Mouse (Mus musculus) forebrain, postnatal 0 days (tissue): Measurements from ENCODE around the gene Sec14l4. TPM values are rescaled to one million over a fixed set of nuclear protein-coding genes. Genes with fewer than 3 reads are reported as not detected.
A peak's percentile ranks its signal among the peaks of the same experiment; 100 is the strongest.

Experiments used
- ATAC-seq: fragments of 200-750 bp; cut with Nextera tagmentation; 2 replicates; pipeline ENCODE4 v1.8.0; 2017; ENCODE audit warnings: mild to moderate bottlenecking, moderate library complexity
- DNase-seq: peaks from one replicate; pipeline ENCODE4 v3.0.0-alpha.2; 2015
- H3K27ac ChIP-seq: fragments of 300-500 bp; sonication (generic); 2 replicates; pipeline ENCODE4 v1.5.1; 2014; ENCODE audit warnings: low read depth, mild to moderate bottlenecking, antibody characterized with exemption, low read length, moderate library complexity, mixed read lengths
- H3K27me3 ChIP-seq: fragments of 300-500 bp; sonication (generic); 2 replicates; pipeline ENCODE4 v1.6.1; 2014; ENCODE audit warnings: mild to moderate bottlenecking, low read length, mixed read lengths; ENCODE audit not compliant: insufficient read depth
- H3K36me3 ChIP-seq: fragments of 300-500 bp; sonication (generic); 2 replicates; pipeline ENCODE4 v1.6.1; 2014; ENCODE audit warnings: mild to moderate bottlenecking, moderate library complexity; ENCODE audit not compliant: insufficient read depth
- H3K4me1 ChIP-seq: fragments of 300-500 bp; sonication (generic); 2 replicates; pipeline ENCODE4 v1.6.1; 2014; ENCODE audit warnings: antibody characterized with exemption; ENCODE audit not compliant: insufficient read depth
- H3K4me2 ChIP-seq: fragments of 300-500 bp; sonication (generic); 2 replicates; pipeline ENCODE4 v1.6.1; 2014; ENCODE audit warnings: low read depth, mild to moderate bottlenecking, moderate library complexity
- H3K4me3 ChIP-seq: fragments of 300-500 bp; sonication (generic); 2 replicates; pipeline ENCODE4 v1.5.1; 2014; ENCODE audit warnings: low read depth, low read length, mixed read lengths
- H3K9ac ChIP-seq: fragments of 300-500 bp; sonication (generic); 2 replicates; pipeline ENCODE4 v1.6.1; 2014; ENCODE audit warnings: mild to moderate bottlenecking
- H3K9me3 ChIP-seq: fragments of 300-500 bp; sonication (generic); 2 replicates; pipeline ENCODE4 v1.6.1; 2016; ENCODE audit warnings: low read length
- CTCF ChIP-seq: sonication (generic); IDR thresholded peaks from 2 replicates; pipeline ENCODE4 v1.5.1; 2016; ENCODE audit warnings: antibody characterized with exemption, control low read depth, low read depth
- WGBS: fragments of 180-500 bp; shearing (Covaris S2); extraction: QIAGEN DNeasy Blood & Tissue Kit; methylation state at CpG from one replicate; pipeline ENCODE4 v1.1.7; 2014; 5-methylcytosine and 5-hydroxymethylcytosine counted together
- polyA plus RNA-seq: library from polyadenylated mRNA; unstranded; fragments of >200 nt; fragmentation: Nextera tagmentation; extraction: Ambion mirVana; gene quantifications from 2 replicates; pipeline ENCODE4 v1.2.1, GENCODE M21; 2015
- total RNA-seq: library from RNA; depleted of rRNA; stranded (reverse); fragments of >200 nt; gene quantifications from 2 replicates; pipeline ENCODE4 v1.2.3, GENCODE M21; 2014

The Sec14l4 gene
- total and polyA plus RNA-seq, 2 experiments from 2014 or later: not detected

GRCm38 (mm10) chr11:4078267-4078933 is 47.1 kb downstream of the Sec14l4 start:
- TF ChIP-seq CTCF: no peak
- DNase-seq: no peak

GRCm38 (mm10) chr11:4080219-4080618 is 49.0 kb downstream of the Sec14l4 start:
- Histone ChIP-seq H3K9ac (no peak overlapping the region), H3K36me3 (no peaks in the 10 kb centered on the region), H3K27ac (no peak overlapping the region), H3K4me2 (no peak overlapping the region), H3K4me1 (no peaks in the 10 kb centered on the region), H3K9me3 (no peaks in the 10 kb centered on the region), H3K27me3 (no peaks in the 10 kb centered on the region), H3K4me3 (no peak overlapping the region)
- TF ChIP-seq CTCF: peak; percentile 94
- WGBS: 10% methylated on average over 4 of the region's 4 CpGs
- ATAC-seq (peak; percentile 54; the same call in 1 of the 2 replicates), DNase-seq (peak; percentile 71)

More at GRCm38 (mm10) chr11:4078267-4078933, 47.1 kb downstream of the Sec14l4 start:
- H3K9ac ChIP-seq: no peak overlapping the region
- ATAC-seq: no peak
- H3K27me3 ChIP-seq: no peaks in the 10 kb centered on the region
- no peaks in the 10 kb centered on the region for H3K9me3 ChIP-seq
- no peaks in the 10 kb centered on the region for H3K36me3 ChIP-seq
- no peak overlapping the region for H3K4me3 ChIP-seq
- WGBS: 88% methylated on average over 7 of the region's 7 CpGs
- H3K4me2 ChIP-seq: no peak overlapping the region
- no peaks in the 10 kb centered on the region for H3K4me1 ChIP-seq
- no peak overlapping the region for H3K27ac ChIP-seq

GRCm38 (mm10) chr11:4083316-4084078 is 52.2 kb downstream of the Sec14l4 start:
- H3K4me3 ChIP-seq: no peak overlapping the region
- WGBS: 30% methylated on average over 5 of the region's 5 CpGs
- H3K9me3 ChIP-seq: no peaks in the 10 kb centered on the region
- no peaks in the 10 kb centered on the region for H3K36me3 ChIP-seq
- H3K27ac ChIP-seq: no peak overlapping the region
- no peak overlapping the region for H3K4me2 ChIP-seq
- no peaks in the 10 kb centered on the region for H3K4me1 ChIP-seq
- DNase-seq (peak; percentile 85), ATAC-seq (peak; percentile 36; the same call in 1 of the 2 replicates)
- TF ChIP-seq CTCF: peak; percentile 93
- H3K27me3 ChIP-seq: no peaks in the 10 kb centered on the region
- H3K9ac ChIP-seq: no peak overlapping the region

GRCm38 (mm10) chr11:4086246-4086645 is 55.0 kb downstream of the Sec14l4 start:
- 43% methylated on average over 1 of the region's 1 CpGs for WGBS
- TF ChIP-seq CTCF: no peak
- no peaks in the 10 kb centered on the region for H3K9me3 ChIP-seq

GRCm38 (mm10) chr11:4087267-4087666 is 56.0 kb downstream of the Sec14l4 start:
- peak; percentile 22 for DNase-seq
- H3K27me3 ChIP-seq: no peaks in the 10 kb centered on the region
- no peak overlapping the region for H3K27ac ChIP-seq
- WGBS: 49% methylated on average over 2 of the region's 2 CpGs
- H3K4me1 ChIP-seq: no peaks in the 10 kb centered on the region
- TF ChIP-seq CTCF: no peak
- H3K36me3 ChIP-seq: peaks cover 4% of the 10 kb centered on the region; the same call in 1 of the 2 replicates
- H3K9me3 ChIP-seq: no peaks in the 10 kb centered on the region
- no peak overlapping the region for H3K4me3 ChIP-seq
- ATAC-seq: peak; percentile 81
- no peak overlapping the region for H3K9ac ChIP-seq
- H3K4me2 ChIP-seq: no peak overlapping the region

More at GRCm38 (mm10) chr11:4086246-4086645, 55.0 kb downstream of the Sec14l4 start:
- H3K4me3 ChIP-seq: no peak overlapping the region
- H3K27me3 ChIP-seq: no peaks in the 10 kb centered on the region
- no peak overlapping the region for H3K27ac ChIP-seq
- DNase-seq: no peak
- no peak for ATAC-seq
- no peaks in the 10 kb centered on the region for H3K4me1 ChIP-seq
- peaks cover 1% of the 10 kb centered on the region; the same call in 1 of the 2 replicates for H3K36me3 ChIP-seq
- no peak overlapping the region for H3K9ac ChIP-seq
- H3K4me2 ChIP-seq: no peak overlapping the region

- DNase-seq (no peak), ATAC-seq (no peak)
- TF ChIP-seq CTCF: no peak
- H3K27me3 ChIP-seq: no peaks in the 10 kb centered on the region
- H3K9ac ChIP-seq: no peak overlapping the region
- no peak overlapping the region for H3K27ac ChIP-seq
- H3K4me1 ChIP-seq: peaks cover 14% of the 10 kb centered on the region
- no peak overlapping the region for H3K4me3 ChIP-seq
- H3K36me3 ChIP-seq: peaks cover 4% of the 10 kb centered on the region; the same call in 1 of the 2 replicates
- WGBS: 85% methylated on average over 18 of the region's 18 CpGs
- H3K4me2 ChIP-seq: peak overlapping the region; percentile 66; the same call in 1 of the 2 replicates
- H3K9me3 ChIP-seq: no peaks in the 10 kb centered on the region
These were observed 62.5 kb downstream of the Sec14l4 start for GRCm38 (mm10) chr11:4093459-4094377.
